Mouse (Mus musculus): ENCODE results near the gene Erc2.

- no peak for TF ChIP-seq POLR2A (IDR thresholded peaks at IDR 0.05; ENCODE audit: low read depth, low read length)
- no peak for TF ChIP-seq CTCF (IDR thresholded peaks at IDR 0.05; ENCODE audit: extremely low read depth, insufficient read length, insufficient replicate concordance, low read depth, low read length)
Measured at GRCm38 (mm10) chr14:27682368-27683052, 60.3 kb downstream of the Erc2 start.
